Mouse (Mus musculus): ENCODE measurements around the gene Hist2h2ac.
"Not testable (repeated sequence)": the region's sequence is repeated elsewhere in the genome, so short reads cannot be mapped to it uniquely, and the experiment has no call there.

Gene Hist2h2ac

DNA sequence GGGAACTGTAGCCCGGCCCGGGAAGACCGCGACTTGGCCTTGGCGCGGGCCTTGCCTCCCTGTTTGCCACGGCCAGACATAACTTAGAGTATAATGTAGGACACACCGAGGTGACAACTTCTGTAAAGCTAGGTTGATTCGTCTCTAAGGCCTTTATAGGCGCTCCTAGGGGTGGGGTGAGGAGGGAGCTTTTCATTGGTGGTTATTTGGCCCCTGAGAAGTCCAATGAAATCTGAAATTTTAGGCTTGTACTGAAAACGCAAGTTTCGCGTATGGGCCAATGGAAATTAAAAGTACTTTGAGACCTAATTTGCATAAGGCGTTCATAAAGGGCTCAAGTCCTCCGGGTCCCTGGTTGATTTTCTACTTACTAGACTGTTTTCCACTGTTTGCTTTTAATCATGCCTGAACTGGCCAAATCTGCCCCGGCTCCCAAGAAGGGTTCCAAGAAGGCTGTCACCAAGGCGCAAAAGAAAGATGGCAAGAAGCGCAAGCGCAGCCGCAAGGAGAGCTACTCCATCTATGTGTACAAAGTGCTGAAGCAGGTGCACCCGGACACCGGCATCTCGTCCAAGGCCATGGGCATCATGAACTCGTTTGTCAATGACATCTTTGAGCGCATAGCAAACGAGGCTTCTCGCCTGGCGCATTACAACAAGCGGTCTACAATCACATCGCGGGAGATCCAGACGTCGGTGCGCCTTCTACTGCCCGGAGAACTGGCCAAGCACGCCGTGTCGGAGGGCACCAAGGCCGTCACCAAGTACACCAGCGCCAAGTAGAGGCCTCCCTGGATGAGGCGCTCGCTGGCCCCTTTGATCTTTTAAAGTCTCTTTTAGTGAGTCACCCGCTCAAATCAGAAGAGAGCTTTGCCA, at the start of gene Hist2h2ac, which contains the start of gene Hist2h2be:
Gene Hist2h2ac (minus strand): TSS at position 116 of the 875 bp plus-strand sequence.
Gene Hist2h2be (plus strand): TSS at position 355 of the 875 bp plus-strand sequence.
- peak; percentile 93 to 96 for DNase-seq (ENCODE audit: low spot score in 2 of 2)

DNA sequence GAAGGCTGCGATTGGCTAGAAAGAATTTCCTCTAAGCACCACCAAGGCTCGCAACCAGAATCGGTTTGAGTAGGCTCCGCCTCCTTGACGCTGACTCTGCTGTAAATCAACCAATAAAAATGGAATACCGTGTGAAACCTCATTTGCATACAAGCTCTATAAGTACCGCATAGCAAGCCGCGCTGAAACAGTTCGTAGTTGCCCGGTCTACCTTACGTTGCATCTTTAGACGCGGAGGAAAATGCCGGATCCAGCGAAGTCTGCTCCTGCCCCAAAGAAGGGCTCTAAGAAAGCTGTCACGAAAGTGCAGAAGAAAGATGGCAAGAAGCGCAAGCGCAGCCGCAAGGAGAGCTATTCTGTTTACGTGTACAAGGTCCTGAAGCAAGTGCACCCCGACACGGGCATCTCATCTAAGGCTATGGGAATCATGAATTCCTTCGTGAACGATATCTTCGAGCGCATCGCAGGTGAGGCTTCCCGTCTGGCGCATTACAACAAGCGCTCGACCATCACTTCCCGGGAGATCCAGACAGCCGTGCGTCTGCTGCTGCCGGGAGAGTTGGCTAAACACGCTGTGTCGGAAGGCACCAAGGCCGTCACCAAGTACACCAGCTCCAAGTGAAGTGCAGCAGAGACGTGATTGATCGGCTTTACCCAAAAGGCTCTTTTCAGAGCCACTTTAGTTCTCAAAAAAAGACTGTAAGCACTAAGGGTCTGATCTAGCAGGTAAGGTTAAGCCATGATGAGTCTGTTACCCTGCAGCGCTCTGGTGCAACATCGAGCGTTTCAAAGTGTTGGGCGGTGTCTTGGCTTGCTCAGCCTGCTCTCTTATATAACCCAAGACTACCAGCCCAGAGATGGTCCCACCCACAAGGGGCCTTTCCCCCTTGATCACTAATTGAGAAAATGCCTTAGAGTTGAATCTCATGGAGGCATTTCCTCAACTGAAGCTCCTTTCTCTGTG, 49.1 kb upstream of the Hist2h2ac start, which contains the start of gene Hist2h2bb:
Gene Hist2h2bb (plus strand): TSS at position 242 of the 964 bp plus-strand sequence.
- DNase-seq (ENCODE audit: low spot score in 2 of 2): peak; percentile 94 to 97

DNA sequence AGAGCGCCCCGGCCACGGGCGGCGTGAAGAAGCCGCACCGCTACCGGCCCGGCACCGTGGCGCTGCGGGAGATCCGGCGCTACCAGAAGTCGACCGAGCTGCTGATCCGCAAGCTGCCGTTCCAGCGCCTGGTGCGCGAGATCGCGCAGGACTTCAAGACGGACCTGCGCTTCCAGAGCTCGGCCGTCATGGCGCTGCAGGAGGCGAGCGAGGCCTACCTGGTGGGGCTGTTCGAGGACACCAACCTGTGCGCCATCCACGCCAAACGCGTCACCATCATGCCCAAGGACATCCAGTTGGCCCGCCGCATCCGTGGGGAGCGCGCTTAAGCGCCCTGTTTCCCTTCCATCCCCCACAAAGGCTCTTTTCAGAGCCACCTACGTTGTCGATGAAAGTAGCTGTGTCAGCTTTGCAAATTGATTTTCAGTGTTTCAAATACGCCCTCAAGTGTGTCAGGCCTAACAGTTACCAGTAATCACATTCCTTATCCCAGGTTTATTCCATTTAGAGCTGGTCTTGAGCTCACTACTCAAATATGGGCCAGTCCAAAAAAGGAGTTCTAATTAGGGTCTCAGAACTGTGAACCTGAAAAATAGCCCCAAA, 48.2 kb upstream of the Hist2h2ac start:
- not testable (repeated sequence) for DNase-seq (ENCODE audit: low spot score in 2 of 2)

DNA sequence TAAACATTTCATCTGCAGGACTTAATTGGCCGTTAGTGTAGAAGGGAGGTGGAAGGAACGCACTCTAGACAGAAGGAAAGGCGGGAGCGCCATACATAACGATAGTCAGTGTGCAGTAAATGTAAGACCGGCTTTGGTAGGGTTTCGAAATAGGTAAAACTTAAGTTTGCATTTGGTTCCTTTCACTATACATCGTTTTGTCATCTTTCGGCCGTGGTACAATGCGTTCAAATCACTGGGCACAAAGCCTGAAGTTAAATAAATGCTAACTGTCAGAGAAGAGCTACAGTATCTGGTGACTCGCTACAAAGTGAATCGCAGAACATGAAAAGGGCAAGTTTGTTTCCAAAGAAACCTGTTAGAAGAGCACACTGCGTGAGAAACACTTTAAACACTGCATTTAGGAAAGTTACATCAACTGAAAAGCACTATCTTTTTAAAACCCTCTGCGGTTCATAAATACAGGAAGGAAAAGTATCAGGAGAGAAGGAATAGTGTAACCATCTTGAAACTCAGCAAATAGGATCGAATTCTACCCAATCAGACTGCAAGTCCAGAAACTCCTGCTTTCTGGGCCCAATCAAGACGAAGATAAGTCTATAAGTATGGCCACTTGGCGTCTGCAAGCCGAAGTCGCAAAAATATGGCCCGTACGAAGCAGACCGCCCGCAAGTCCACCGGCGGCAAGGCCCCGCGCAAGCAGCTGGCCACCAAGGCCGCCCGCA, 47.5 kb upstream of the Hist2h2ac start, which contains the start of gene Hist2h3b:
Gene Hist2h3b (plus strand): TSS at position 604 of the 725 bp plus-strand sequence.
- DNase-seq (ENCODE audit: low spot score in 2 of 2): peak; percentile 84 to 86

DNA sequence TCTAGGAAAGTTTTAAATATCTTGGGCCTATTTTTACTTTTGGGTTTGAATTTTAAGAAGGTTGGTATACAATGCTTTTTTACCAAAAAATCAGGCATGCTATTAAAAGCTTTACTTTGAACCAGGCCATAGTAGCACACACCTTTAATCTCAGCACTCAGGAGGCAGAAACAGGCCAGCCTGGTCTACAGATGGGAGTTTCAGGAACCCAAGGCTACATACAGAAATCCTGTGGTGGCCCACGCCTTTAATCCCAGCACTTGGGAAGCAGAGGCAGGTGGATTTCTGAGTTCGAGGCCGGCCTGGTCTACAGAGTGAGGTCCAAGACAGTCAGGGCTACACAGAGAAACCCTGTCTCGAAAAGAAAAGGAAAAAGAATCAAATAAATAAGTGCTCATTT, 46.9 kb upstream of the Hist2h2ac start:
- no peak for DNase-seq (ENCODE audit: low spot score in 2 of 2)

DNA sequence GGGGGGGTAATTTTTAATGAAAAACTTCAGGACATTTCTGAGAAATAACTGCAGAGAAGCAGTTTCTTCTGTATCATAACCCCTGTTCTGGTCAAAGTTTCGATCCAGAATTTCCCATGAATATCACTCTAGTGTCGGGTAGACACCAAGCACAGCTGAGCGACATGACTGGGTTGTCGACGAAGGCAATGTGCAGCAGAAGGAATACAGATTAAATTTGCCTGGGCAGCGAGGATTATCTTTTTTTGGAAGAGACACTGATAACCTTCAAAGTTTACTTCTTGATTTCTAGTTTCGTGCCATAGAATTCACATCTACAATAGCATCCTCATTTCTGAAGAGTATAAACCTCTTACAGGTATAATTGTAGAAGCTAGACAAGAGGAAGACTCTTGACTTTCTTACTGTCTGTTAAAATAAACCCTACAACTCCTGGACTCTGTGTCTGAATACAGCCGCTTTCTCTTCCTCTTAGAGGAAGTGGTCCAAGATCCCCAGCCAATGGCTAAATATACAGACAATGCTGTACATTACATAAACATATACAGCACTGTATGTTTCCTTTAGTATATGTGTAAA, 45.5 kb upstream of the Hist2h2ac start:
- DNase-seq (ENCODE audit: low spot score in 2 of 2): no peak

DNA sequence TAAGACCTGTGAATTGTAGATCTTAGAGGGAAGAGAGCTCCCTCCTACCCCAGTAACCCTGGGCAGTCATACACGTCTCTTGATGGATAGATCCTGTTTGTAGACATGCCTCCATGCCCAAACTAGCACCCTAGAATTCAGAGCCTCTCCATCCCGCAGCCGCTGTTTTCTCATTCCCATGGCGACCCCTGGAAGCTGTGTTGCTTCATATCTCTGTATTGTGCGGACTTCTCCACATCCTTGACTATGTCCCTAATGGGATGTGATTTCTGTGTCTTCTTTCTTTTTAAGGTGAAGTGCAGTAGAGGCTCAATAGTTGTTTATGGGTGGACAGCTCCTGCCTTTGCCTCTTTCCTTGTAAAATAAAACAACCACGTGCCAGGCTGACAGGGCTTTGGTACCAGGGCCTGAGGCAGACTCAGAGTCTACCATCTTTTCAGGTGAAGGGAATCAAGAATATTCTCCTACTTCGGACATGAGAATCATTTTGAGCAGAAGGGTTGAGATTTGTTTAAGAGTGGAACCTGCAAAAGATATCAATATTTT, 43.8 kb upstream of the Hist2h2ac start:
- DNase-seq (ENCODE audit: low spot score in 2 of 2): no peak

DNA sequence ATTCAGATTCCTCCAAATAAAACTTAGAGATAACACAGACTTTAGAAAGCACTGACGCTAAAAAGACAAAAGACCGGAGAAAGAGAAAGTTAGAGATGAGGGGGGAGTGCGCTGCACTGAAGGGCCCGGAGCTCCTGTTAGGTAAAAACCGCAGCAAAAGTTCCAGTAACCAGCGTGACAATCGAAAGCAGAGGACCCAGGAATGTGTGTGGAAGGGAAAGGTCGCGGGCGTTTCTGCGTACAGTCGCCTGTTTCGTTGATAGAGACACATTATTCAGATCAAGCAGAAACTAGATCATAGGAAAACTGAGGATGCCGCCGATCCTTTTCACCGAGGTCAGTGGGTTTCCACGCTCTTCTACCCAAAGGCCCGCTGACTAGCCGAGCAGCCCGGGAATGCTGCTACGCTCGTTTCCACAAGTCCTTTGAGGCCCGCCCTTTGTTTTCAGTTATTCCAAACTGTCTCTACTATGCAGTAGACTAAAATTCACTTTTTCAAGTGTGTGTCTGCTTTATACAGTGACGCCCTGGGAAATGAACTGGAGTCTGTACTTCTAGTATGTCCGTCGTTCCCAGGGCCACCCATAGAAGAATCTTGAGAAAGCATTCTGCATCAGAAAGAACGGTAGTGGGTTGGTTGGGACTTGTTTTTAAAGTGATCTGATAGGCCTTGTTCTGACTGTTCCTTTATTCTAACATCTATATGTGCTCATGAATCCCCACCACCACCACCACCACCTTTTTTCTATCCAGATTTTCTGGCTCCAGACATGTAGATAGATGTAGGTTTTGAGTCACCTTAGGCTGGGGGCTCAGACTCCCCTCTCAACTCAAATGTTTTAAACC, 43.1 kb upstream of the Hist2h2ac start:
- peak in 1 of 2 experiments; percentile 36 for DNase-seq (ENCODE audit: low spot score in 2 of 2)

DNA sequence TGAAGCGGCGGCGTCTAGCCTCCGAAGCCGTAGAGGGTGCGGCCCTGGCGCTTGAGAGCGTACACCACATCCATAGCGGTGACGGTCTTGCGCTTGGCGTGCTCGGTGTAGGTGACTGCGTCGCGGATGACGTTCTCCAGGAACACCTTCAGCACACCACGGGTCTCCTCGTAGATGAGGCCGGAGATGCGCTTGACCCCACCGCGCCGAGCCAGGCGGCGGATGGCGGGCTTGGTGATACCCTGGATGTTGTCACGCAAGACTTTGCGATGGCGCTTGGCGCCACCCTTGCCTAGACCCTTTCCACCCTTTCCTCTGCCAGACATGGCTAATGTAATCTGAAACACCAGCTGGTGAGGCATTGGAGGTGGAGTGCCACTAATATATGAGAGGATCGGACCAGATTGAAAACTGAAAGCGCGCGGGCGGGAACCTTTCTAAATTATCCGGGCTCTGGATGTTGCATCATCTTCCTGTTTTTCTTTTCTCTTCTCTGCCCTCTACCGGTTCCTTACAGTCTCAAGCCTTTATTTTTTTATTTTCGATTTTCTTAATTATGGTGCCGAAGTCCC, 42.4 kb upstream of the Hist2h2ac start, which contains the start of gene Hist2h4:
Gene Hist2h4 (minus strand): TSS at position 333 of the 572 bp plus-strand sequence.
- DNase-seq (ENCODE audit: low spot score in 2 of 2): peak; percentile 94 to 97

DNA sequence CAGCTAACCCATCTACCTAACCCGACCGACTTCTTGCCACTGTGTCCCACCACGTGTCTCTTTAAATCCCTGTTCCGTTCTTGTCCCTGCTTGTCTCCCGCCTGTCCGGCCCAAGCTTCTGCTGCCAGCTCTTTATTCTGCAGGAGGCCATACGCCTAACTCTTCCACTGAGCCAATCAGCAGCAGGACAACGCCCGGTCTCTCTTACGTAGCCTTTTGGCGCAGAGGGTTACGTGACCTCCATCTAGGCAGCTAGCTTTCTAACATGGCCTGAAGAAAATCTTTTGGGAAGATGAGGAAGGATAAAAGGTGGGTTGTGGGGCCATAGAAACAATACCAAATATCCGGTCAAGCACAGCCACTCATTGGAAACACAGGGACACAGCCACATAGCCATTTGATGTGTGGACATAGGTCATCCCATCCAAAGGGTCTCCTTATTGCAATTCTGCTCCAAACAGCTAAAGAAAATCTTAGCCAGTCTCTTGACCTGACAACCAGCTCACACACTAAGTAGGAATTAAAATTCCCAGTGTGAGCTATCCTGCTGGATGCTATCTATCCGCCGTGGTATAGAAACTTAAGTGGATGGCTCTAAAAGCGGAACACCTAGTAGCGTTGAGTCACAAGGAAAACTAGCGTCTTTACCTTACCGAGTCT, 41.7 kb upstream of the Hist2h2ac start:
- peak; percentile 81 to 86 for DNase-seq (ENCODE audit: low spot score in 2 of 2)

DNA sequence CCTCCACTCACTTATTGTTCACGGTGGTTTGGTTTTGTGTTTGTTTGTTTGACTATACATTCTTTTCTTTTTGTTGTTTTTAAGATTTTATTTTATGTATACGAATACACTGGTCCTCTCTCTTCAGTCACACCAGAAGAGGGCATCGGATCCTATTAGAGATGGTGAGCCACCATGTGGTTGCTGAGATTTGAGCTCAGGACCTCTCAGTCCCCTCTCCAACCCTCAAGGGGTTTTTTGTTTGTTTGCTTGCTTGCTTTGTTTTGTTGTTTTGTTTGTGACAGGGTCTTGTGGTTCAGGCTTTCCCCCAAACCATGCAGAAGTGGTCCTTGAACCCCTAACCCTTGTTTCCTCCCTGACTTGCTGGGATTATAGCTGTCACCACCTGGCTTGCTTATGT, 40.9 kb upstream of the Hist2h2ac start:
- DNase-seq (ENCODE audit: low spot score in 2 of 2): no peak

DNA sequence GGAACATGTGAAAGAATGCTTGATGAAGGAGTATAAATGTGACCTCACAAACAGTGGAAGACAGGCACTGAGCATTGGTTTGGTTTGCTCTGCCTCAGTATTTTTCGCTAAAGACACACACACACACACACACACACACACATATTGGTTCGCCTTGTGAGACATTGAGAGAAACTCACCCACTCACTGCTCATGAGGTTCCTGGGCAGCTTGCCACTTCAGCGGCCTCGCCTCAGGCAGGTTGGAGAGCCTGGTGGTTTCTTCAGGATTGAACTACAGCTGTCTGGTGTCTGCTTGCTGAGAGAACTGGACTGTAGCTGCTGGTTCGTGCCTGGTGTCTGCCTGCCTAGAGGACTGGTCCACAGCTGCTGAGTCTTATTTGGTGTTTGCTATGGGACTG, 39.5 kb upstream of the Hist2h2ac start:
- no peak for DNase-seq (ENCODE audit: low spot score in 2 of 2)

DNA sequence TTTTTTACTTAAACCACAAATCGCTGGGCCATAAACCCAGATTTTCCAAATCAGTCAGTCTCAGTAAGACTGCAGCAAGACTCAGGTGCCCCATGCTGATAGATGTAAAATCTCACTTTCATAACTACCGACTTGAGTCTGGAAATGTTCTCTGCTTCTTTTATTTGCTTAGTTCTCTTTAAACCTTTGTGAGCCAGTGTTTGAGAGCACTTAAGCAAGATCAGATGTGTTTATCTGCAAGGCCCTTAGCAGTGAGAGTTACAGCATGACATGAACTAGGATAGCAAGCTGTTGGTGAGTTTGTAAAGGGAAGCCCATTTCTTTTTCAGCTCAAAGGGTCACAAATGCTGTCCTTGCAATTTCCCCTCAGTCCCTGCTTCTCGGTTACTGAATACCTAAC, 36.5 kb upstream of the Hist2h2ac start:
- no peak for DNase-seq (ENCODE audit: low spot score in 2 of 2)

DNA sequence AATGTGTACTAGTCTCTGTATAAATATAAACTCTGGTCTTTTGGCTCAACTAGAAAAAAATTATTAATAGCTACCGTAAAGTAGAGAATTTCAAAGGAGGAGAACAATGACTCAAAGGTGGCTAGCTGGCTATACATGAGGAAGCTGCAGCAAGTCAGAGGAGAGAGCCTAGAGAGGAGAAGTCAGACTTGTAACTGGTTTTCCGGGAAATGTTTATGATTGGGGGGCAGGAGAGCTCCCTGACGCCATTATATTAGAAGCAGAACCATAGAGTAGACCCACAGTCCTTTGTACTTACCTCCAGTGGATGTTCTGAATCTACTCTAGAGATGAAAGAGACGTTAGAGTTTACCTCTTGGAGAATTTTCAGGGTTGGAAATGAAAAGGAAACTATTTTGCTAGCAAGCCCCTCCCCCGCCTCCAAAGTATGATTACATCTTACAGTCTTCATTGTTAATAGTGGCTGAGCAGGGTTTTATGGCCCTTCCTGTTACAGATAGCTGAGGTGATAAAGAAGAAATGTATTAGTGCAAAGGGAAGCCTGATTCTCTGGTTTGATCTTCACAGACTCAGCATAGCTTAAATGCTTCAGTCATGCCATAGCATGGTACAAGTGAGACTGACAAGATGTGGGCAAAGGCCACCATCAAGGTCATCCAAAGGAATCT, 35.4 kb upstream of the Hist2h2ac start:
- no peak for DNase-seq (ENCODE audit: low spot score in 2 of 2)

DNA sequence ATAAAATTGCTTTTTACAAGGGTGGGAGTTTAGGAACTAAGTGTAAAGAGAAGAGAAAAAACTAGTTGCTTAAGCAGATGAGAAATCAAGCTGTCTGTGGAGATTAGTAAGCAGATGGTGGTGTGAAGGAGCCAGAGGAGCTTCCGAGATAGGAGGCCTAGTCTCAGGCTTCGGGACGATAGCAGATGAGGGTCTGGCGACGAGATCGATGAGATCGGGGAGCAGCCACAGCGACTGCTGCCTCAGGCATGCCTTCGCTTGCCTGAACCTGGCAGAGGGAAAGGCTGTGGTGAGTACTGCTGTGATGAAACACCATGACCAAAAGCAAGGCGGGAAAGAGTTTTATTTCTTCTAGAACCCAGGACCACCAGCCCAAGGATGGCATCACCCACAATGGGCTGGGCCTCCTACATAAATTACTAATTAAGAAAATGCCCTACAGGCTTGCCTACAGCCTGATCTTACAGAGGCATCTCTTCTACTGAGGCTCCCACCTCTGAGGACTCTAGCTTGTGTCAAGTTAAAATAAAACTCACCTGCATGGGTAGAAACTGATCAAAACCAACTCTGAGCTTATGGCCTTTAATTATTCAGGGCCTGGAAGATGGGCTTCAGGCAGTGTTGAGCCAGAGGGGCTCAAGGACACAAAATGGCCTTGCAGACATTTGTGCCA, 34.1 kb upstream of the Hist2h2ac start:
- no peak for DNase-seq (ENCODE audit: low spot score in 2 of 2)

DNA sequence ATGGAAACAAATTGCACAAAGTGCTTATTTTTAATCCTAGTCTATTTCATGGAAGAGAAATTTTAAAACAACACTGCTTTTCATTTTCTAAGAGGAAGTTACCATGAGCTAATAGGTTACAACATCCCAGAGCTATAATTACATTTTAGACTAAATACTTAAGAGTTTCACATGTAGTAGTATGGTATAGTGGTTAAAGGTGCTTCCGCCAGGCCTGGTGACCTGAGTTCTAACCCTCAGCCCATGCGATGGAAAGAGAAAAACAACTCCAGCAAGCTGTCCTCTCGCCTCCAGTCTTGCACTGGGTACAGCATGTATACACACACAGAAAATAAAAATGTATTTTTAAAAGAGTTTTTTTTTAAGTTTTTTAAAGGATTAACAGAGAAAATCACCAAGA, 31.1 kb upstream of the Hist2h2ac start:
- DNase-seq (ENCODE audit: low spot score in 2 of 2): no peak

DNA sequence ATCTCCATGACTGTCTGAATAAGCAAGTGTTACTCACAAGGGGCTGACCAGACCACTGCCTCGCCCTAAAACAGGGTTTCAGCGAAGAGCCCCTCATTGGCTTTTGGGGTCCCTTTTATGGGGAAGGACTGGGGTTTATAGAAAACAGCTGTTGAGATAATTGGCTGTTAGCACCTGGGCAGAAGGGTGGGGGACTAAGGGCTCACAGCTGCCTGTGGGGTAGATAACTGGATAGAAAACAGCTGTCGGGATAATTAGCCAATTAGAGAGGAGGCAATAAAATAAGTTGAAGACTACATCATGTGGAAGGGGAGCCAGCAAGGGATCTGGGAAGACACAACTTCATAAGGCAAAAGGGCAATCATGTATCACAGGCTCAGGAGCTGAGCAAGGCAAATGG, 30.2 kb upstream of the Hist2h2ac start:
- DNase-seq (ENCODE audit: low spot score in 2 of 2): no peak

Data from spleen, postnatal 36 days (tissue).